Mouse (Mus musculus) activated CD4-positive, CD25-positive, alpha-beta regulatory T cell, adult 4 months (primary cell): ENCODE measurements around the gene Wnt3. TPM values are rescaled to one million over a fixed set of nuclear protein-coding genes. Genes with fewer than 3 reads are reported as not detected.

Experiments used
- ATAC-seq: one replicate; pipeline ENCODE4 v1.8.0; 2017
- polyA plus RNA-seq, 2 experiments: library from polyadenylated mRNA; unstranded; fragments of 100-300 nt; shearing (Covaris generic); gene quantifications; one replicate each; pipeline ENCODE4 v1.2.1; 2017

Wnt3 gene
- polyA plus RNA-seq, 2 experiments from 2014 or later = 1.4 to 2.9 TPM

DNA sequence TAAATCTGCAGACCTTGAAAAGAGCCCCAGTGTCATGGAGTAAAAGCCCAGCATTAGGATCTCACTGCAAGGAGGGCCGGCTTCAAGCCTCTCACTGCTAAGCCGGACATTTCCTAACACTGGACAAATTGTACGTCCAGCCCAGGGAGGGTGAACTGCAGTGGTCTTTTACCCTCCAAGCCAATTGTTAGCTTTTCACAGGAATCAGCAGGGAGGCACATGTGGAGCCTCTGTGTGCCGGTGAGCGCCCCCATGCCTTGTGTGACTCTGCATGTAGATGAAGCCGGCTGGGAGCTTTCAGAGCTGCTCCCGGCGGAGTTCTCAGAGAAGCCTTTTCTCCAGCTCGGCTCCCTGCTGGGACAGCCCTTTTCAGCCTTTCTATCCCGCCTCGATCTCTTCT, 66.9 kb downstream of the Wnt3 start:
- ATAC-seq = no peak

DNA sequence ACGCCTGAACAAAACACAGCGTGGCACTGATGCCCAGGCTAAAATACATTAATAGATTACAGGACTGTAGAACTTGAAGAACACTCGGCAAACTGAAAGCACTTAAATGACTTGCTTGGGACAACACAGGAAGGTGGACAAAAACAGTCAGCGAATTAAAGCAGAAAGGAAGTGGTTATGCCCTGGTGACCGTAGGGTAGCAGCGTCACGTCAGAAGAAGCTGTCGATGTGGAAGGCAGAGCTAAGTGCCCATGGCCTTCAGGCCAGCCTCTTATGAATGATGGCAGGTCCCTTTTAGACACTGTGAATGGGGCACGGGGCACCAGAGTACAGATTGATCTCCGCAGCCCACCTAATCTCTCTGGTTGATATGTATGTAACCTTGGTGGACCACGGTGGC, 74.3 kb downstream of the Wnt3 start:
- no peak for ATAC-seq

DNA sequence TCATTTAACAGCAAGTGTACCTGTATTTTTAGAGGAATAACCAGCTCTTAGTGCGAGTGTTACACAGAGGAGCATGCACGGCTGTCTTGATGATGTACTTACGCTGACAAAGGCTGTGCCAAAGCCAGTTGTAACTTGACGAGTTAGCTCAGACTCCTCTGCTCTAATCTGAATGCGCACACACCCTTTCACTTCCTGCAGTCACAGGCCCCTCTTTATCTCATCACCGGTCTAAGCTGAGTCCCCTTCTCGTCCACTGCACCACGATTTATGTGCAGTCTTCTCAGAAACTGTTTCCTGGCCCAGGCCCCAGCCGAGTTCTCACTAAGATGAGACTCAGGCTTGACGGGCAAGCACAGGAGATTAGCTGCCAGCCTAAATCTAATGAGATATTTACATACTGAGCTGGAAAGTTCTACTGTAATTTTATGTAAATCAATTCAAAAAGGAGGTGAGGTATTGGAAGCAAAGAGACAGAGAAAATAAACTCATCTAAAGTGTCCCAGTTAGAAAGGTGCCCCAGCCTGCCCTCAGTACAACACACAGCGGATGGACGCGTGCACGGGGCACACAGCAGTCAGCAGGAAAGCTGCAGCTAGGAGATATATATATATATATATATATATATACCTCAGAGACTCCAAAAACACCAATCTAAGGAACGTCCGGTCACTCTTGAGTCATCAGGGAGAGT, 78.8 kb downstream of the Wnt3 start:
- ATAC-seq = no peak

DNA sequence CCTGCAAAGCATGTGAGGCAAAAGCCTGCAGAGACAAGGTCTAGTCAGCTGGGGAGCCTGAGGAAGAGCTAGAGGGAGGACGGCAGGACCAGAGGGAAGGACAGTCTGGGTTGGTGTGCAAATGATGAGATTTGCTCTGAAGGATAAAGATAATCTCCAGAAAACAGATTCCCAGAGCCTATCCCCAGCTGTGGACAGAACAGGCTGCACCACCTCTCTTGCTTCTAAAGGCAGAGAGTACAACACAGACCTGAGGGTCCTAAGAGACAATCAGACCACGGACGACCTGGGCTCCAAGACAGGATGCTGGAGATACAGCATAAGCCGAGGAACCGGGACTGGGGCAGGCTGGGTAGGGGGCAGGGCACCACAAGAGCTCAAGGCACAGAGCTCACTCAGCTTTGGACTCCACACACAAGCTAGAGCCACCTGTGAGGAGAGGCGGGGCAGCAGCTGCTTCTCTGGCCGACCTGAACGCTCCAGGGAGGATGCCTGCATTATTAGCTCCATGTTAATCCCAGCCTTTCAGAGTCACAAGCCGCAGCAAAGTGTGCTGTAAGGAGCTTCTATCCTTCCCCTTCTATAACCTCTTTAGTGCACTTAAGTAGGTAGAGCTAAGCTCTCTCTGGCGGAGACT, 79.5 kb downstream of the Wnt3 start:
- ATAC-seq = no peak

DNA sequence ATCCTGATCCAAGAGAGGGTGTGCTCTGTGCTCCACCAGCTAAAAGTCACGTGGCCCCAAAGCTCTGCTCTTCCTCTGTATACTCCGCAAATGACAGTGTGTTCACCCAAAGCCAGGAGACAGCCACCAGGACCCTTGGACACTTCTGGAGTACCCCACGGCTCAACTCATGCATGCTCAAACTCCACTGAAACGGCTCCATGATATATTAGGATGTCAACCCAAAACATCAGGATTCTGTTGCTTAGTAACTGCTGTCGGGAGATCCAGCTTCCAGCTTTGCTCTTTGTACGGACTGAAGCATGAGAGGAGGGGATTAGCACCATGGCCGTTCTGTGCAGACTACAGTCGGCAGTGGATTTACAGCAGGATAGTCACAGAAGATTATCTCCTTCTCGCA, 80.3 kb downstream of the Wnt3 start:
- ATAC-seq = no peak

DNA sequence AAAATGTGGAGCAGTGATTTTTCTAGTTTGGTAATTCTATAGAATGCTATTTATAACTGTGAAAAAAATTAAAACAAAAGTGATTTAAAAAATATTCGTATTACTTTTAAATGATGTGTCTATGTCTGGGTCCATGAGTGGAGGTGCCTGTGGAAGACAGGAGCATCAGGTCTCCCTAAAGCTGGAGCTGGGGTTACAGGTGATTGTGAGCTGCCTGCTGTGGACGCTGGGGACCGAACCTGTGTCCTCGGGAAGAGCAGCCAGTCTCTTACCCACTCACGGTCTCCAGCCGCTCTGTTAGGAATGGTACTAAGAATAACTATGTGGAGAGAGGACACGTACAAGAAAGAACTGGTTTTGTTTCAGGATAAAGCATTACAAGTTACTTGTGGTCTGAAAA, 82.7 kb downstream of the Wnt3 start:
- no peak for ATAC-seq

DNA sequence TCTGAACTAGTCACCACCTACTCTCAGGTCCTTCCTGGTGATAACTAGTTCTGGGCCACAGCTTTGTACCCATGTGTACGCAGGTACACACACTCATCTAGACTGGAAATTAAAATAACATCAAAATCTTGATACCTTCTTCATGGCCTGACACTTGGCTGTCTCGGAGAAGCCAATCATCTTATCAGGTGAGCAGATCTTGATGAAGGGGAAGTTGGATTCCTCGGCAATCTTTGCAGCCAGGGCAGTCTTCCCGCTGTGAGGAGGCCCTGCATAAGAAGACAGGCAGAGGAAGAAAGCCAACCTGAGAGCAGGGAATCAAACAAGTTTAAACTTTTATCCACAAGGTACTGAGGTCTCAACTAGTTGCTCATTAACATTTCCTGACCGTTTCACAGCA, 84.8 kb downstream of the Wnt3 start:
- no peak for ATAC-seq

DNA sequence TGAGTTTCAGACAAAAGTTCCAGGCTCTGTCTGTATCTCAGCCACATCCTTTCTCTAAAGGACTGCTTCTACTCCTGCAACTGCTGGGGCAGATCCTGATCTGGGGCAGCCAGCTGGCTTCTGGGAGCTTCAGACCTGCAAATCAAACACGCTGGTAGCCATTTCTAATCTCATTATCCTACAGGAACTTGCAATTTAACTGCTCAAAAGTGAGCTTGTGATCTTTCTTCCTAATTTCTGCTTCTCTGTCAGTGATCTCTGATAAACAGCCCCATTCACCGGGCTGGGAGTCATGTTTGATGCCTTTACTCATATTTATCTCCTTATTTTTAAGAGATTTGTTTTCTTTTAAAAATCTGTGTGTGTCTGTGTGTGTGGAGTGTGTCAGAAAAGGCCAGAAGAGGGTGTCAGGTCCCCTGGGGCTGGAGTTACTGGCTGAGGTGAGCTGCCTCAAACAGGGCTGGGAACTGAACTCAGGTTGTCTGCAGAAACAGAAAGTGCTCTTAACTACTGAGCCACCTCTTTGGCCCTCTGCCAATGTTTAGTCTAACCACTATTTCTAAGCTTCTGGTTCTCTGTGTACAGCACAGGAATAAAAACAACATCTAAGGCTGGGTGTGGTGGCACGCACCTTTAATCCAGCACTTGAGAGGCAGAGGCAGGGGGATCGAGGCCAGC, 86.1 kb downstream of the Wnt3 start:
- ATAC-seq = no peak

DNA sequence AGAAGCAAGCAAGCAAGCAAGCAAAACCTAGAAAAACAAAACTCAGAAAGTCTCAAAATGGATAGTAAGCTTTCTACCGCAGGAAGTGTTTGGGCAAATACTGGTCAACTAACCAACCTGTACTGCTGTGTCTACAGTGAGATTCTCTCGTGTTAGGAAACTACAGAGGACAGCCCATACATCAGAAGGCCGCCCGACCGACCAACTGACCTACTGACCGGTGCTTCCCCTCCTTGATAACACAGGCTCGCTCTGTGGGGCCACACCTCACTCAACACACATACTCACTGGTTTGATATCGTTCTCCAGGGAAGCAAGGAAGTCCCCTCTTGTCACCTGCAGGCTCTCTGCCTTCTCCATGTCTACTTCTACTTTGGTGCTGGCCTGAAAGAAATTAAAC, 89.0 kb downstream of the Wnt3 start:
- ATAC-seq = no peak

DNA sequence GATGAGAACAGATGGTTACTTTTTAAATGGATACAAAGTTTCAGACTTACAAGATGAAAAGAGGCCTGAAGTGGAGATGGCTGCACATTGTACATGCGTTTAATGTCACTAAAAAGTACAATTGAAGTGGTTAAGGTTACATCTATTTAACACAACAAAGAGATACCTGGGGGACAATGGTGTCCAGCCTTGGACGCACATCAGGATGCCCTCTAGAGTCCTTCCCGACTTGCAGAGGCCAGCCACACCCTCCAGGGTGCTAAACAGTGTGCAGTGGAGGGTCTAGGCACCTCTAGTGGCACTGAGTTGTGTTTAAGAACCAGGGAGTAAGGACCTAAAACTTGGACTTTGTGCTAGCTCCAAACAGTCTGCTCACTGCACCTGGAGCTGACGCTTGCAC, 90.5 kb downstream of the Wnt3 start:
- no peak for ATAC-seq

DNA sequence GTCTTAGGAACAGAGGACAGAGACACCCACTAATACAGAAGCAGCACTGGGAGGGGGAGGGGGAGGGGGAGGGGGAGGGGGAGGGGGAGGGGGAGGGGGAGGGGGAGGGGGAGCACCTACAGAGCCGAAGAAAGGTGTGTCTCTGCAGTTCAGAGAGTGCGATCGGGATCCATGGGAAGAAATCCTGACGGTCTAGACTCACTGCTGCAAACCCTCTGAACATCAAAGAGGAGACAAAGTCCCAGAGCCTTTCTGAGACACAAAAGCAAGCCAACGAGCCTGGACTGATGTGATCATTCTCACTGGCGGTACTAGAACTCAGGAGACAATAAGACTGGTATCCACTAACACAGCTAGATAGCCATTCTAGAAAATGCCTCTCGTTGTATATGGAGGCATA, 91.4 kb downstream of the Wnt3 start:
- ATAC-seq = no peak

Other genes with a start within 250 kb of the Wnt3 start
- gene Gm884, start 153.0 kb upstream of the Wnt3 start, polyA plus RNA-seq = not detected
- gene Lyzl6, start 135.3 kb upstream of the Wnt3 start, polyA plus RNA-seq = not detected
- gene Rprml, start 124.6 kb upstream of the Wnt3 start, polyA plus RNA-seq = not detected
- gene Gosr2, start 76.3 kb upstream of the Wnt3 start, polyA plus RNA-seq = 10 to 100 TPM; 49.9 to 56.6 TPM
- not detected for gene Wnt9b, start 24.3 kb upstream of the Wnt3 start, polyA plus RNA-seq
- gene Nsf, start 179.9 kb downstream of the Wnt3 start, polyA plus RNA-seq = 10 to 100 TPM; 47.7 to 60.0 TPM
- 10 to 100 TPM; 11.7 to 13.4 TPM for gene Arf2, start 192.6 kb downstream of the Wnt3 start, polyA plus RNA-seq